Mouse (Mus musculus): ENCODE measurements at regions not wholly inside any gene's neighbourhood (a gene's known extent, or its start where the extent isn't known, plus 50 kb on each side); places are given as distances from the start of the nearest gene placed in this dataset.

DNA sequence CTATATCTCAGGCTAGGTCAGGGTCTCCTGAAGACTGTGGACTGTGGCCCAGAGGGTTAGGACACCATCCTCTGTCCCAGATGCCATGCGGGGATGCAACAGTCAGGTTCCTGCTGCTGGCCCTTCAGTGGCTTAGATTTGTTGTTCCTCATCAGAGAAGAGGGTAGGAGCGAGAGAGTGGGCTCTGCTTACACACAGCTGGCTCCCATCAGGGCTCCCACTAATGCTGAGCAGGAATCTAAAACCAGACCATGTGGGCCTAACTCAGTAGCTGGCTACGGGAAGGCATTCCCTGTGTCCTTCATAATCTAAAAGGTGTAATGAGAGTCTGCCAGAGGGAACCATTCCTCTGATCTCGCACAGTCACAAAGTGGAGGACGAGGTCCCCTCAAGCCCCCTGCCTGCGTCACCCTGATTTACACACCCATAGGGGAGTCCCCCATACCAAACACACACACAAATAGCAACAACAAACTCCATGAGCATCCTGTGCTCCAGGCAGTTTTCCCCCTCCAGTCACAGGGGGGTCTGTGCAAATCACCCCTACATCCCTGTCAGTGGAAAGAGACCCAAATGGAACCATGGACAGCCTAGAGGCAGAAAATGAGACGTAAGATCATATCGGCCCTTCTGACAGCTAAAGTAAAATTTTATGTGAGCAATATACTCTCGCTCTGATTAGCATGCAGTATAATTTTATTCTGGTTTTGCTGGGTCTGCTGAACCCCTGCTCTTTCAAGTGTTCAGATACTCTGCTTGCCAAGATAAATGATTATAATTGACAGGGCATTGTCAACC, 234.8 kb downstream of the 3110018I06Rik start:
- DNase-seq (ENCODE audit: low read depth, low spot score), result no peak

DNA sequence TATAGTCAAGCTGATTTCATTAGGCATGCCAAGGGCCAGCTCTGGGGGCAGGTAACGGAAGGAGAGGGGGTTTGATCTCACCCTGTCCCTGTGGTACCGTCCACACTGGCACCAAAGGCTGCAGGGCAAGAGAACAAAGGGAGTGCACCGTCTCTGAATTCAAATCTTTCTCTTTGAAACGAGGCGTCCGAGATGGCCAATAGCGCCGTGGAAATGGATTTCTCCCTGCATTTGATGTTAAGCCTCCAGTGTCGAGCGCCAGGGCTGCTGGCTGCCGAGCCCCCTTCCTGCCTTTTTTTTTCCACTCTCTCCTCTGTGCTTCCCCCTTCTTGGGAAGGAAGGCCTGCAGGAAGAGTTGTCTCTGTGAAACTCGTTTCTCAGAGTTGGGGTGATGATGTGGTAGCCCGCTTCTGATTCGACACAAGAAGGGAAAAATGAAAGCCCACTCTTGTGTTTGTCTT, 235.5 kb downstream of the 3110018I06Rik start:
- DNase-seq (ENCODE audit: low read depth, low spot score), result no peak

DNA sequence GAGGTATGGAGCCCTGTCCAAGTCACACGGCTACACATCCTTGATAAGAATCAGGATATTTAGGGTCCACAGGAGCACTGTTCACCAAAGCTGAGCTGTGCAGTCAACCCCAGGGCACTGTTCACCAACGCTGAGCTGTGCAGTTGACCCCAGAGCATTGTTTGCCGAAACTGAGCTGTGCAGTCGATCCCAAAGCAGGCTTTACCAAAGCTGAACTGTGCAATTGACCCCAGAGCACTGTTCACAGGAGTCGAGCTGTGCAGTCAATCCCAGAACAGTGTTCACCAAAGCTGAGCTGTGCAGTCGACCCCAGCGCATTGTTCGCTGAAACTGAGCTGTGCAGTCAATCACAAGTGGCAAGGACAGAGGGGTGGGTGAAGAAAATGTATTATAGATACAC, 236.0 kb downstream of the 3110018I06Rik start:
- no peak for DNase-seq (ENCODE audit: low read depth, low spot score)

DNA sequence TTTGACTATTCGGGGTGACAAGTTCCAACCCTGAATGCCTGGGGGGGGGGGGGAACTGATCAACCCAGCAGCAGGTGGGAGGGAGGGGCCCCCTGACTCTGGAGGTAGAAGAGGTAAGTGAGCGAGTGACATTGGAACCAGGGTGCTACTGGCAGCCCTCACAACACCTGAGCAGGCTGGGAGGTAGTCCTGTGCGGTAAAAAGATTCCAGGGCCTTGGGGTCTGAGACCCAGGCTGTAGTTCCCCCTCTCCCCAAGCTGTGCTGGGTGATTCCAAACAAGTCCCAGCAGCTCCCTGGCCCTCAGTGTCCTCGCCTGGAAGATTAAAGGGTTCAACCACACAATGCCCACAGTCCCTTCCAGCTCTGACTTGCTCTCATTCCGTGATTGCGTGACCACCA, 240.4 kb downstream of the 3110018I06Rik start:
- DNase-seq (ENCODE audit: low read depth, low spot score), result no peak

DNA sequence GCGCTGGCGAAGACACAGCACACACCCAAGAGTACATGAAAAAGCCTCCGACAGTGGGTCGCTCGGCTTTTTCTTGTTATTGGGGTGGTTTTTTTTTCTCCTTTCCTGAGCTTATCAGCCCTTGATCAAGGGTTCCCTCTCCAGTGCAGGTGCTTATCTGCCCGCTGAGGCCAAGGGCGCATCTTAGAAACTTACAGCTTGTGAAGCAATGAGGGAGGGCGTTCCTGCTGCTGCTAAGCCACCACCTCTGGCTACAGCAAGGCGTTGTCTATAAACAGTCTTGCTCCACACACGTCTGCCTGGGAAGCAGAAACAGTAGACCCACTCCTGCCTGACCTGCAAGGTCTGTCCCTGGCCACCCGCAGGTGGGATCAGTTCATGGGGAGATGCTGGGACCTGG, 240.9 kb downstream of the 3110018I06Rik start:
- DNase-seq (ENCODE audit: low read depth, low spot score), result peak; percentile 80

DNA sequence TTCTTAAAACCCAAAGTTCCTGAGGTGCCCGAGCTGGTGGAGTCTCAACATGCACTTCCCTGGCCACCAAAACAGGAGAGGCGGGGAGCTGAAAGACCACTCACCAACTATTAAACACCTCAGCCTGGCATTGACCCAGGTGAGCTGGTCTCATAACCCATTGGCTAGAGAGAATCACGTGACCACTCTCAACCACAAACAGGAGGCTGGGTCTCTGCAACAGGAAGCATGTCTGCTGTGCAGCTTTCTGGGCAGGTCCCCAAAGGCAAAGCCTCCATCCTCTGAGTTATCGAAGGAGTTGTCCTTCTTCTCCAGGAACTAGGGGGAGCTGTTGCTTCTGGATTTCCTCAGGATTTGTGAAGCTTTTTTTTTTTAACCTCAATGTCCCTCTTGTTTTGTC, 242.5 kb downstream of the 3110018I06Rik start:
- peak; percentile 66 for DNase-seq (ENCODE audit: low read depth, low spot score)

DNA sequence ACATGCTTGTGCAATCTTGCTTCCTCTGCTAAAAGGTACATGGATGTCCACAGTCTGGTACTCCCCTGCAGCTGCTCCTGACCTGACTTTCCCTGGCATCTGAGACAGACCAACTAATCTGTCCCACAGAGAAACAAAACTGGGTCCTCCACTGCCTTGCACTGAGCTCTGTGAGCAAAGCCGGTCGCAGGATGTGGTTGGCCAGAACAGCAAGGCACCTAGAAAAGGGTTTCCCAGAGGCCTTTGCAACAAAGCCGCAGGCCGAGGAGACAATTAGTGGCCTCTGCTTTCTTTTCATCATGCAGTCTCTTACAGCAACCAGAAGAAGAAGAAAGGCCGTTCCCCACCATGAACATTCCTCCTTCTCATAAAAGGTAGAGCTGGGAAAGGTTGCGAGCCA, 246.1 kb downstream of the 3110018I06Rik start:
- DNase-seq (ENCODE audit: low read depth, low spot score), result peak; percentile 71

DNA sequence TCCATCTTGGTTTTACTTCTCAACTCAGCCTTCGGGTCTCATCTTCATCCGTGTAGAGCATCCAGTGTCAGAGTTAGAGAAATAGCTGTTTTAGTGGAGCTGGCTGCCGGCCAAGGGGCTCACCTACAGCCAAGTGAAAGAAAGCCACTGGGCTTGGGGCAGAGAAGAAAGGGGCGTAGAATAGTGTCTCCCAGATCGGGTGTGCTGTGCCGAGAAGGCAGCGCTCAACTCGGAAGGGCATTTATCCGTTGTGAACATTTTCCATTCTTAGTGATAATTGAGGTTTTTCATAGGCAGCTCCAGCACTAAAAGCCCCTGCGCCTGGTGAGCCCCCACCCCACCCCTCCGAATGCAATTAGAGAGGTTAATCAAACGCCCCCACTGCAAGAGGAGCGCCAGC, 254.2 kb downstream of the 3110018I06Rik start:
- DNase-seq (ENCODE audit: low read depth, low spot score), result no peak

DNA sequence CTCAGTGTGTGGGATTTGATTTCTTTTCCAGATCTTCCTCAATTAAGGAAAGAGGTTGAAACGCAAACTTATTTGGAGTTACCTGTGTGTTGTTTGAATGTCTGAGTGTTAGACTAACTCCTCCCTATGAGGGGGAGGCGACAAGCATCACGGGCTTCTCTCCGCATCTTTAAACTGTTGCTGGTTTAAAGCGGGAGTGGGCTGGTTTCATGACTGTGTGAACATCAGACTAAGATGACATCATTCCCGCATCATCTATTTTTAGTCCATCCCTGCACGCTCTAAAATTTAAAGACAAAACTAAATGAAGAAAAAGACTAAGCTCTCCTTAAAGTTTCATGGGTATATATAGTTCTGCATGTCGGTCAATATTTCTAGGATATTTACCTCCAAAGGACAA, 256.4 kb downstream of the 3110018I06Rik start:
- no peak for DNase-seq (ENCODE audit: low read depth, low spot score)

DNA sequence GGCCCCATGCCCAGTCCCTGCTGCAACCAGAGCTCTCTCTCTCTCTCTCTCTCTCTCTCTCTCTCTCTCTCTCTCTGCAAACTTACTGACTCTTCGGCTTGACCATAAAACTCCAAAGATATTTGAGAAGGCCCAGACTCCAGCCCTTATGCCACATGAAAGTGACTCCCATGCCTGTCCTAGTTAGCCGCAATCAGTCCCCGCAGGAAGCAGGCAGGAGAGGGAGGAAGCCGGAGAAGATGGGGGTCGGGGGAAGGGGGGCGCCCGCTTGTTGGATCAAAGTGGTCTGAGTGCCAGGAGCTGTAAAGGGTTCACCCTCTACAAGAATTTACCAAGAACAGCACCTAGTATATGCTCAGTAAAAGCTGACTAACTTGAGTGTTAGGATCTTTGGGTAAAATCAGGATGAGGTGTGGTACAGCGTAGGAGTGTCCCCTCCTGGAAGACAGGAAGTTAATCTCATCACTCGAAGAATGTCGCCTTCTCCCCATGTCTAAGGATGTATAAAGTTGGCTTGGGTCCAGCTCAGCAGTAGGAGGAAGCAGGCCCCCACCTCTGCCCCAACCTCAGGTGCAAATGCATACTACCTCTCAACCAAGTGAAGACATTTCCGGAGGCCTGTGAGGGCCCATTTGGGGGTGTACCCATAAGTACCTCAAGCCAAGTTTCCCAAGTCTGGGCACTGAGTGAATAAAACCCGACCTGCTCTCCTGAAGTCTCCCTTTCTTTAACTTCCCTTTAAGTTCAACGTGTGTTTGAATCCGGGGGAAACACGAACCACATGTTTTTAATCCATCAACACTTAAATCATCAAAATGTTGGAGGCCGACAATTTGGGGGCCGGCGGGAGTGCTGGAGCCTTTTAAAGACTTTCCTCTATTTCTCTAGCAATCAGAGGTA, 254.7 kb downstream of the Bcl11b start:
- peak; percentile 41 for DNase-seq (ENCODE audit: low read depth, low spot score)

DNA sequence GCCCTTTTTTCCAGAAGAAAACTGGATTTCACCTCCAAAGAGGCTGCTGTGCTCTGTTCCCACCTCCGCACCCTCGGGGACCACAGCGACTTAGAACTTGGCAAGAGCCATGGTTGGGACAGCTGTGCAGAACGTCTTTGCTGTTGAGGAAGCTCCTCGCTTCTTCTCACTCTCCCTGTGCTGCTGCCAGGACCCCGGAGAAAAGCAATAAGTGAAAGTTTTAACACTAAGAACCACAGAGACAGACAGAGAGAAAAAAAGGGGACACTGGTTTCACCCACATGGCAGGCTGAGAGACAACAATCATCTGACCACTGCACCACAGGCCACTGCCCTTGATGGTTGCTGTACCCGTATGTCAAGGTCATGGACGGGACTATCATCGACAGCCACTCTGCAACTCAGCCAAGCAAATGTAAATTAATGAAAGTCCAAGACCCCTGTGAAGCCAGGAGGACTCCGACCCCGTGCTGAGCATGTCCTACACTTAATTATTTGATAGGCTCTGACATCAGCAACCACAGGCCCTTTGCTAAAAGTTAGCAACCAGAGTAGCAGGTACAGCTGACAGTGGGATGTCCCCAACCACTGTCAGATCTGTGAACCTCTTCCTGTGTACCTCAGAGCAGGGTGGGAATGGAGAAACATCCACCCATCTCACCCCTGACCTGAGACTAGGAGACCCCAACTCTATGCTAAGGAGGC, 253.9 kb downstream of the Bcl11b start:
- DNase-seq (ENCODE audit: low read depth, low spot score), result no peak

DNA sequence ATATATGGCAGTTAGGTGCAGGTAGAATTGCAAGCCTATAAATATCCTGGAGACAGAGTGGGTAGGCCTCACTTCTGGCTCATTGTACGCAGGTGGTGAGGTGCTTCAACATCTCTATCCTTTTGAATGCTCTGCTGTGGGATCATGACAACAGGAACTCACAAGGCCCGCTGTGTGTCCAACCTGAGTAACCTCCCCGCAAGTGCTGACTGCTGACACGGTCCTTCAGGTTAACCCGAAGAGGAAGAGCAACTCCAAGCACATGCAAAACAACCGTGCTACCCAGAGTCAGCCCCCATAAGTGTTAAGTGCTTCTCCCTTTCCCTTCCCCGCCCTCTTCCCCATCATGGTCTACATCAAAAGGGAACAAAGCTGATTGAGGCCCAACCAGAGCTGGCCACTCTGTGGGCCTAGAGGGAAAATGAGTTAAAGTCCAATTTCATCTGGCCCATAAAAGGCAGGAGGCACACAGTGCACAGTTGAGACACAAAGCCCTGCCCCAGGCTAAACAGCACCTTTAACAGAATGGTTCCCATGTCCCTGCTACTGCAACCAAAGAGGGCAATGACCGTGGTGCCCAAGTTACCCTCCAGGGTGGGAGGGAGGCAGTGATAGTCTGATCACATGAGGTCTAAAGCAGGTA, 253.0 kb downstream of the Bcl11b start:
- DNase-seq (ENCODE audit: low read depth, low spot score), result no peak

DNA sequence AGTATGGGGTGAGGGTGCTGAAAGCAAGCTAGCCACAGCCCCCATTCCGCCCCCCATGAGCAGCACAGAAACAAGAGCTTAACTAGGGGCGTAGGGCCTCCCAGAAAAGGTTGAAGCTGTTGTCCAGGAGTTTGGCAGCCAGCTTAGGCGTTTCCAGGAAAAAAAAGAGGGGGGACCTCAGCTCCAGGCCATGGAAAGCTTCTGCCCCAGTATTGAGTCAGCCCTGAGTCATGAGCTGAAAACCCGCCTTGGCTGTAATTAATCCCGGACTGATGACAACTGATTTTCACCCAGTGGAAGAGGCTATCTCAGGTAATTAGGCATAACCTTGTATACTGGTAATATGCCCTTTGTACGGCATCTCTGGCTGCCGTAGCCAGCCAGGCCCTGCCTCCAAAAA, 251.3 kb downstream of the Bcl11b start:
- no peak for DNase-seq (ENCODE audit: low read depth, low spot score)

DNA sequence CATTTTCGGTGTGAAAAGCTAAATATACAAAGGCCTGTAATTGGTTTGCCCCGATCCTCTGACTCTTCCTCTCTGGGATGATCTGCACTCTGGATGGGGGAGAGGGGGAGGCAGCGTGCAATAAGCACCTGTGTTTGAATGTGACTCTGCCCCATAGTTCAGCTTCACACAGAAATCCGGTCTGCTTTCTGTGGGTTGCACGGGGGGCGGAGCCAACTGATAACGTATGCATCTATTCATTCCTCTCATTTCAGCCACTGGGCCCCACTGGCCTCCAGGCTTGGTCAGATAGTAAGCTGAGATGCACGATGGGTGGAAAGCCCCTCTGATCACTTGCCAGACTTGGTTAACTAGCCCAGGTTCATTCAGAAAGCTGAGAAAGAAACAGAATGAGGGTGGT, 250.8 kb downstream of the Bcl11b start:
- peak; percentile 51 for DNase-seq (ENCODE audit: low read depth, low spot score)

DNA sequence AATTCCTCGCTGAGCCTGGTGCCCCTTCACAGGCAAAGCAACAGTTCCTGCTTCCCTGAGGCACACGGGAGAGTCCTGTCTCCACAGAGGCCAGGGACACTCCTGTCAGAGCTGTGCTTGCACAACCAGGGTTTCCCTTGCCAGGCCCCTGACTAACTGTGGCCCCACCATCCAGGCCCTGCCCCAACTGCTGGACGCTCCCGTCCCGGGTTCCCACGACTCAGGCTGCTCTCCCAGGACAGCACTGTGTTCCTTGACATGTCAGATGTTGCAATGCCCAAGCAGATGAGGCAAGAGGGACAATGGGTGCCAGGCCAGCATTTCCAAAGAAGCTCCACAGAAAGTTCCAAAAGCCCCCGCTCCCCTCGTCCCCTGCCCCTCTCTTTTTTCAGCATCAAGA, 250.4 kb downstream of the Bcl11b start:
- DNase-seq (ENCODE audit: low read depth, low spot score), result no peak

DNA sequence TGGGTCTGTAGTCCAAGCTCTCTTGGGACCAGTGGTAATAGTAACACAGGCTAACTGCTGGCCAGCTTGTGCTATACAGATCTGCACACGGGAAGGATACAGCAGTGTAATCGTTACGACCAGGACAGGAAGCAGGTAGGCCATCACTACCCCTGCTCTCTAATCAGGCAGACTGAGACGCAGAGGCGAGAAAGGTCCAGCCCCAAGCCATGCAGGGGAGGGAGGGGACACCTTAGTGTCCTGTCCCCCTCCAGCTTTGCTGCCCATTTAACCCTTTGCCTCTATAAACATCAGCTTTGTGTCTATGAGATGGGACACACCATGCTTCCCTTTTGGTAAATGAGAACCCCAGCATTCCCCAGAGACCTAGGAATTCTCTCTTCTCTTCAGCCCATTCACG, 249.9 kb downstream of the Bcl11b start:
- no peak for DNase-seq (ENCODE audit: low read depth, low spot score)

DNA sequence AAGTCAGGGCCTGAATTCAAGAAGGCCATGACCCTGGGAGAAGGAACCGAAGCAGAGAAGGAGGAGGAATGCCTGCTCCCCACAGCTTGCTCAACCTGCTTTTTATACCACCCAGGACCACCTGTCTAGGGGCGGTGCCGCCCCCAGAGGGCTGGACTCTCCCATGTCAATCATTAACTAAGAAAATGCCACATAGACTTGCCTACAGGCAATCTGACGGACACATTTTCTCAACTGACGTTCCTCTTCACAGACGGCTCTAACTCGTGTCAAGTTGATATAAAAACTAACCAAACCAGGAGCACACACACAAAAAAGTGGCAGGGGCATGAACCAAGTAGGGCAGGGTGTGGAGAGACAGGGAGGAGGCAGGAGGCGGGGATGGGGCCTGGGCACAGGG, 248.5 kb downstream of the Bcl11b start:
- DNase-seq (ENCODE audit: low read depth, low spot score), result no peak

DNA sequence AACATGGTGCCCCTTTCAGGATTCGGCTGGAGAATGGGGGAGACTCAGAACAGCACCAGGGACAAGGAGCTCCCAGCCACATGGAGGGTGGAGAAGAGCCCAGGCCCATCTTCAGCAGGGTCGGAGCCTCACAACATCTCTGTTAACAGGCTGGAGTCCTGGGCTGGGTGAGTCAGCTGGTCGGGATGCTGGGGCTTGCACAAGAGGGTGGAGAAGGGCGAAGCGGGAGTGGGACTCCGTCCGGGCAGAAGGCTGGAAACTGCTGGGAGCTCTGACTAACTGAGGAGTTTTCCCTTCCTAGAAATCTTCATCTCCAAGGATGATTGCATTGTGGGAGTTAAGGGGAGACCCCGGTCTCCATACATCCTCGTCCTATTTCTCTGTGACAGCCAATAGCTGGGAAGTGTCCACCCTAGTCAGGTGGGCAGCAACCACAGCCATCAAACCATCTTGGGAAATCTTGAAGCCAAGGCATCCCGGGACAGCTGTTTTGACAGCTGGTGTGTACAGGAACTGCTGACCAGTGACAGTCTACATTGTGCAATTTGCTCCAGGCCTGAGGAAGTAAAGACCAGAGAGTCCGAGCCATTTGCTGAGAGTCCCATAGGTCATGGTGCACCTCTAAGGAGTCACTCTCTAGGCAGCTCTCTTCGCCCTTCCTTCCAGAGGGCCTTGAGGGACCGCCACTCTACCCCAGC, 247.4 kb downstream of the Bcl11b start:
- DNase-seq (ENCODE audit: low read depth, low spot score), result no peak

DNA sequence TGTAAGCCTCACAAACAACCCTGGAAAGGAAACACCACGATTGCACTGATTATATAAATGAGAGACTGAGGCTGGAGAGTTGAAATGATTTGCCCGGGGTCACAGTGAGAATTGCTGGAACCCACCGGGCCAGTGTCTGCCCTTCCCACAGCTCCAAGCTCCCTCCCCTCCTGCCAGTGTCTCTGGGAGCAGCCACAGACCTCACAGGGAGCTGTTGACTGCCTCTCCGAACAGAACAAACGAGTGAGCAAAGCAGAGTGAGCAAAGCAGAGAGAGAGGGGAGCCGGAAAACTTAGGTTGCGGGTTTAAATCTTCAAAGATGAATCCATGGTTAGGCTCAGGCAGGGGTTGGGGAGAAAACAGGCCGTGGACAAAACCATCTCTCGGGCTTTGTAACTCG, 246.2 kb downstream of the Bcl11b start:
- no peak for DNase-seq (ENCODE audit: low read depth, low spot score)

DNA sequence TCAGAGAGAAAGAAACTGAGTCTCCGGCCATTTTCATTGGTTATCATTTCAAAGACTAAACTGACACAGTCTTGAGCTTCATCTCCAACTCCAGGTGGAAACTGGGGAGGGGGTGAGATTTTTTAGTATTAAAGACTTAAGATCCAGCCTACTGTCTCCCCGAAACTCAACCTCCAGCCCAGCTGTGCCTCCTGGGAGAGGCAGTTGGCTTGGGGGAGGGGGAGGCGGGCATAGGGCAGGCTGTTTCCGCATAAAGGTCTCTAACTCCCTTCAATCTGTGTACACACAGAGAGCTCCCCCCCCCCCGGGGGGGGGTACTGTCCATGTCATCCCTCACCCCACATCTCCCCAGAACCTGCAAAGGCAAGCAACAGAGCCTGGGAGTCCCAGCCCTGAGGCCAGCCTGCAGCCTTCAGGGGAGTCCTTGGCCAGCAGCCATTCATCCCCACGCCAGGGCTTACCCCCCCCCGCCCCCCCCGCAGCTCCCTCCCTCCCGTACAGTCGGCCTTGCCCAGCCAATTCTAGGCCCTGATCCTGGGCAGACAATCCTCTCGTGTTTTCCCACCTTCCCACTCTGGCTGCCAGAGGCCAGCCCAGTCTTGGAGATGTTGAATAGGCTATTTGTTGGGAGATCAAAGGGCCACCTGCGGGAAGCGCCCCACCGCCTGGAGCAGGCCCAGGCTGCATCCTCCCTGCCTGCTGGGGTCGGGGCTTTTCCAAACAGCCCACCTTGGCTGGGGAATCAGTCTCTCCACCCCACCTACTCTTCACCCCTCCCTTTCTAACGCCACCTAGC, 245.2 kb downstream of the Bcl11b start:
- no peak for DNase-seq (ENCODE audit: low read depth, low spot score)
